Mouse (Mus musculus) liver, embryonic 11.5 days (tissue): ENCODE measurements at regions not wholly inside any gene's neighbourhood (a gene's known extent, or its start where the extent isn't known, plus 50 kb on each side); places are given as distances from the start of the nearest gene placed in this dataset.

Source experiments
- ATAC-seq: fragments of 200-750 bp; cut with Nextera tagmentation; replicated peaks from 2 replicates; pipeline ENCODE4 v1.8.0; 2017; ENCODE audit warnings: moderate number of reproducible peaks, mild to moderate bottlenecking, moderate TSS enrichment, moderate library complexity; ENCODE audit not compliant: low FRiP score
- DNase-seq: peaks from one replicate; pipeline ENCODE4 v3.0.0-alpha.2; 2017; ENCODE audit warnings: low spot score
- H3K27ac ChIP-seq: fragments of 300-500 bp; sonication (generic); 2 replicates; pipeline ENCODE4 v1.5.1; 2014; ENCODE audit warnings: mild to moderate bottlenecking, low read depth, low read length, control low read depth
- H3K27me3 ChIP-seq: fragments of 300-500 bp; sonication (generic); replicated peaks from 2 replicates; pipeline ENCODE4 v1.6.1; 2014; ENCODE audit warnings: low read length, mixed read lengths; ENCODE audit not compliant: control insufficient read depth, insufficient read depth
- H3K36me3 ChIP-seq: fragments of 300-500 bp; sonication (generic); 2 replicates; pipeline ENCODE4 v1.6.1; 2014; ENCODE audit warnings: mild to moderate bottlenecking, low read length, moderate library complexity, mixed read lengths; ENCODE audit not compliant: control insufficient read depth, insufficient read depth
- H3K4me1 ChIP-seq: fragments of 300-500 bp; sonication (generic); replicated peaks from 2 replicates; pipeline ENCODE4 v1.6.1; 2014; ENCODE audit warnings: low read length, mixed read lengths; ENCODE audit not compliant: control insufficient read depth, insufficient read depth
- H3K4me2 ChIP-seq: fragments of 300-500 bp; sonication (generic); 2 replicates; pipeline ENCODE4 v1.6.1; 2014; ENCODE audit warnings: mild to moderate bottlenecking, control low read depth, moderate library complexity
- H3K4me3 ChIP-seq: fragments of 300-500 bp; sonication (generic); 2 replicates; pipeline ENCODE4 v1.5.1; 2014; ENCODE audit warnings: low read depth, low read length, control low read depth
- H3K9ac ChIP-seq: fragments of 300-500 bp; sonication (generic); 2 replicates; pipeline ENCODE4 v1.6.1; 2014; ENCODE audit warnings: low read depth, low read length, control low read depth
- H3K9me3 ChIP-seq: fragments of 300-500 bp; sonication (generic); 2 replicates; pipeline ENCODE4 v1.6.1; 2016; ENCODE audit warnings: low read length, inconsistent platforms, mixed read lengths; ENCODE audit not compliant: control insufficient read depth
- WGBS: fragments of 180-500 bp; shearing (Covaris S2); extraction: QIAGEN DNeasy Blood & Tissue Kit; methylation state at CpG from one replicate; pipeline ENCODE4 v1.1.7; 2014; 5-methylcytosine and 5-hydroxymethylcytosine counted together

DNA sequence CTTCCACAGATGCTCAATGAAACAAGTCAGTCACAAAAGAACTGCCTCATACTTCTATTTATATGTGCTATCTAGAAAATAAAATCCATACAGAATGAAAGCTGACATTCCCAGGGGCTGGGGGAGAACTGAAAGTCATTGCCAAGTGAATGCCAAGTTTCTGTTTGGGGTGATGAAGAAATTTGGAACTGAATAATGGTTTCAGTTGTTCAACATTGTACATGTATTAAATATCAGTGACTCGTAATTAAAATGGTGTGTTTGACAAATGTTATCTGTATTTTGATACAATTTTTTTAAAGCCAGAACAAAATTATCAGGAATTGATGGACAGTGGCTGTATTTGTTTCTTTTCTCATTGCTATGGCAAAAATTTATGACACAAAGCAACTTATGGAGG is 177.3 kb upstream of the Castor2 start:
- ATAC-seq, result no peak
- Histone ChIP-seq H3K27ac (no peak overlapping the region), H3K4me2 (no peak overlapping the region), H3K36me3 (no peaks in the 10 kb centered on the region), H3K9ac (no peak overlapping the region), H3K9me3 (no peaks in the 10 kb centered on the region; the same call in 1 of the 2 replicates), H3K27me3 (no peaks in the 10 kb centered on the region), H3K4me3 (no peak overlapping the region), H3K4me1 (no peaks in the 10 kb centered on the region)
- 72% methylated on average over 1 of the region's 1 CpGs for WGBS
- no peak for DNase-seq

DNA sequence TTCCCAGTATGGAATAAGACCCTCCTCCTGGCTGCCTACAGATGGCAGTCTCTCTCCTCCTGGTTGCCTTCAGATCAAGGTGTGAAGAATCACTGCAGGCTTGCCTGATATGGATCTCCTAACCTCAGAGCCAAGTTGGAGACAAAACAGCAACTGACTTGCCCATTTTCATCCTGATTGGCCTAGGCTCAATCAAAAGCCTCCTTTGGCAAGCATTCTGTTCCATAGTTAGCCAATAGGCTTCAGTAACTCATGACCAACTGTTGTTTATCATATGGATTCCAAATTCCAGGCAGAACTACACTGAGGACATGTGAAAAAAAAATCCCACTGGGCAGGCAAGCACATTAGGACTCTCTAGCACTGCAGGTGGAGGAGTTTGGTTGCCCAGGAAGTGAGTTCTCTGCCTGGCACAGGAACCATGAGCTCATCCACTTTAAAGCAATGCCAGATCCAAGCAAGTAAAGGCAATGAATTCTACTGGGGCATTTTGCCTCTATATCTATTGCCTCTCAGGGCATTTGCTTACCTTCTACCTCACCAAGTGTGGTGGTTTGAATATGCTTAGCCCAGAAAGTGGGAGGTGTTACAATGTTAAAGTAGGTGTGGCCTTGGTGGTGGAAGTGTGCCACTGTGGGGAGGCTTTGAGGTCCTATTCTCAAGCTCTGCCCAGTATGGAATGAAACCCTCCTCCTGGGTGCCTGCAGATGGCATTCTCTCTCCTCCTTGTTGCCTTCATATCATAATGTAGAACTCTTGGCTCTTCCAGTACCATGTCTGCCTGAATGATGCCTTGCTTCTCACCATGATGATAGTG is 183.6 kb upstream of the Castor2 start:
- Histone ChIP-seq H3K27ac (no peak overlapping the region), H3K4me1 (no peaks in the 10 kb centered on the region), H3K9ac (no peak overlapping the region), H3K9me3 (no peaks in the 10 kb centered on the region), H3K36me3 (no peaks in the 10 kb centered on the region), H3K4me3 (no peak overlapping the region), H3K27me3 (no peaks in the 10 kb centered on the region), H3K4me2 (no peak overlapping the region)
- ATAC-seq, result no peak
- no peak for DNase-seq

DNA sequence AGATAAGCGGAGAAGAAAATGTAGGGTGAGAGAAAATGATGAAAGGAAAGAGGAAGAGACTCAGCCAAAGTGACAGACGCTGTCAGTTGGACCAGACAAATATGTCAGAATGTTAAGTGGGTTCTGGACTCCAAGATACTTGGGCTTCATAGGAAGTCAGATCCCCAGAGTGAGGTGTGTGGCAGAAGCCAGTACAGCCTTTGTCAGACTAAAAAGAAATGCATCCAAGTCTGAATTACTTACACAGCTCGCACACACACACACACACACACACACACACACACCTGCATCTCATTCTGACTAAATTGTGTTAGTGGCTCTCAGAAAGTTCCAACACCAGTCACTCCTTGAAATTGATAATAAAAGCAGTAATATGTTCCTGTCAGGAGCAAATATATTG is 192.1 kb upstream of the Castor2 start:
- 73% methylated on average over 3 of the region's 3 CpGs for WGBS

GRCm38 (mm10) chr5:133898025-133898598 is 201.4 kb upstream of the Castor2 start:
- no peaks in the 10 kb centered on the region for H3K36me3 ChIP-seq
- no peak overlapping the region for H3K4me2 ChIP-seq
- no peaks in the 10 kb centered on the region for H3K27me3 ChIP-seq
- DNase-seq (no peak), ATAC-seq (no peak)
- no peaks in the 10 kb centered on the region for H3K4me1 ChIP-seq
- WGBS, result 62% methylated on average over 4 of the region's 4 CpGs
- no peaks in the 10 kb centered on the region for H3K9me3 ChIP-seq
- H3K4me3 ChIP-seq, result no peak overlapping the region
- no peak overlapping the region for H3K9ac ChIP-seq
- no peak overlapping the region for H3K27ac ChIP-seq

More for the DNA sequence above, 192.1 kb upstream of the Castor2 start:
- H3K4me1 ChIP-seq, result no peaks in the 10 kb centered on the region
- DNase-seq (no peak), ATAC-seq (no peak)
- H3K27ac ChIP-seq, result no peak overlapping the region
- H3K36me3 ChIP-seq, result no peaks in the 10 kb centered on the region
- no peaks in the 10 kb centered on the region for H3K9me3 ChIP-seq
- no peak overlapping the region for H3K4me3 ChIP-seq
- no peak overlapping the region for H3K9ac ChIP-seq
- H3K27me3 ChIP-seq, result no peaks in the 10 kb centered on the region
- H3K4me2 ChIP-seq, result no peak overlapping the region

GRCm38 (mm10) chr5:133890728-133891127 is 208.8 kb upstream of the Castor2 start:
- Histone ChIP-seq H3K36me3 (no peaks in the 10 kb centered on the region), H3K4me2 (no peak overlapping the region), H3K27ac (no peak overlapping the region), H3K4me1 (no peaks in the 10 kb centered on the region), H3K27me3 (no peaks in the 10 kb centered on the region), H3K4me3 (no peak overlapping the region), H3K9me3 (no peaks in the 10 kb centered on the region), H3K9ac (no peak overlapping the region)
- DNase-seq (no peak), ATAC-seq (no peak)
- 77% methylated on average over 3 of the region's 3 CpGs for WGBS

DNA sequence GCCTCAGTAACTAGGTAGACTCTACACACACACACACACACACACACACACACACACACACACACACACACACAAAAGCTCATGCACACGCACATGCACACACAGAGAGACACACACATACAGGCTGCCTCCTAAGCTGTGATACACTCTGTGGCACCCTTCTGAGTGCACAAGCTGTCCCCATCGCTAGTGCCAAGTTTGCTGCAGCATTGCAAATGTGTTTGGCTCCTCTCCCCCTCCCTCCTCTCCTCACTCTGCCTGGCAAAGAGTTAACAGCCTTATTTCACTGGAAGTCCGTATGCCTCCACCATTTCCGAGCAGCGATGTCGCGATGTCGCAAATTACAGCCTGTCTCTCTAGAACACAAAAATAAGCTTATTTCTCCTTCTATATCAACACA is 209.7 kb upstream of the Castor2 start:
- no peak for DNase-seq
- 80% methylated on average over 8 of the region's 8 CpGs for WGBS
- Histone ChIP-seq H3K27ac (no peak overlapping the region), H3K27me3 (no peaks in the 10 kb centered on the region), H3K4me3 (no peak overlapping the region), H3K9ac (no peak overlapping the region), H3K36me3 (no peaks in the 10 kb centered on the region), H3K9me3 (no peaks in the 10 kb centered on the region), H3K4me1 (no peaks in the 10 kb centered on the region), H3K4me2 (no peak overlapping the region)
- no peak for ATAC-seq

- no peaks in the 10 kb centered on the region for H3K27me3 ChIP-seq
- H3K36me3 ChIP-seq, result no peaks in the 10 kb centered on the region
- H3K4me2 ChIP-seq, result no peak overlapping the region
- H3K4me1 ChIP-seq, result no peaks in the 10 kb centered on the region
- no peak for ATAC-seq
- H3K9ac ChIP-seq, result no peak overlapping the region
- peaks cover 2% of the 10 kb centered on the region; the same call in 1 of the 2 replicates for H3K9me3 ChIP-seq
- no peak overlapping the region for H3K4me3 ChIP-seq
- H3K27ac ChIP-seq, result no peak overlapping the region
- DNase-seq, result no peak
- 64% methylated on average over 5 of the region's 5 CpGs for WGBS
Observed at GRCm38 (mm10) chr5:133885507-133885906, 214.0 kb upstream of the Castor2 start.

- H3K9me3 ChIP-seq, result peaks cover 2% of the 10 kb centered on the region; the same call in 1 of the 2 replicates
- no peak for ATAC-seq
- H3K27ac ChIP-seq, result no peak overlapping the region
- H3K9ac ChIP-seq, result no peak overlapping the region
- no peaks in the 10 kb centered on the region for H3K36me3 ChIP-seq
- WGBS, result 58% methylated on average over 6 of the region's 6 CpGs
- no peak overlapping the region for H3K4me2 ChIP-seq
- H3K4me3 ChIP-seq, result no peak overlapping the region
- no peak for DNase-seq
- H3K4me1 ChIP-seq, result no peaks in the 10 kb centered on the region
- H3K27me3 ChIP-seq, result no peaks in the 10 kb centered on the region
Observed at GRCm38 (mm10) chr5:133885016-133885415, 214.5 kb upstream of the Castor2 start.

DNA sequence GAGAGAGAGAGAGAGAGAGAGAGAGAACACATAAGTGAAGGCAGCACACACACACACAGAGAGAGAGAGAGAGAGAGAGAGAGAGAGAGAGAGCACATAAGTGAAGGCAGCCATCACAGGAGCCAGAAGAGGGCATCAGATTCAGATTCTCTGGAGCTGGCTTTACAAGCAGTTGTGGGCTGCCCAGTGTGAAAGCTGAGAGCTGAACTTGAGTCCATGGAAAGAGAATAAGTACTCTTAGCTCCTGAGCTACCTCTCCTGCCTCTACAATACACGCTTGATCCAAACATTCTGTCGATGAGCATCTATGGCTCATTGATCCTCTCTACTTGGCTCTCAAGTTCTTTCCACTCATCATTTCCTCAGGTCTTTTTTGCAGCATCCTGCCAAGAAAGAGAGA is 214.9 kb upstream of the Castor2 start:
- DNase-seq, result no peak
- 77% methylated on average over 2 of the region's 2 CpGs for WGBS
- no peaks in the 10 kb centered on the region for H3K27me3 ChIP-seq
- no peak overlapping the region for H3K27ac ChIP-seq
- H3K9me3 ChIP-seq, result peaks cover 2% of the 10 kb centered on the region; the same call in 1 of the 2 replicates
- no peak overlapping the region for H3K4me2 ChIP-seq
- H3K9ac ChIP-seq, result no peak overlapping the region
- H3K4me1 ChIP-seq, result no peaks in the 10 kb centered on the region
- no peaks in the 10 kb centered on the region for H3K36me3 ChIP-seq
- ATAC-seq, result no peak
- H3K4me3 ChIP-seq, result no peak overlapping the region
